Mouse (Mus musculus) bone marrow, adult 2 months (tissue): ENCODE data around the gene Sec24b.

ENCODE experiments used
- CTCF ChIP-seq: fragments of 200-500 bp; IDR thresholded peaks from 2 replicates; pipeline ENCODE4 v1.5.1; 2011; ENCODE audit warnings: low read length, control low read depth; ENCODE audit not compliant: control insufficient read depth, insufficient read depth
- POLR2A ChIP-seq: fragments of 200-500 bp; IDR thresholded peaks from 2 replicates; pipeline ENCODE4 v1.6.1; 2011; ENCODE audit warnings: low read depth, mild to moderate bottlenecking, control low read depth, low read length, borderline replicate concordance; ENCODE audit not compliant: control insufficient read depth

GRCm38 (mm10) chr3:129940780-129941179, 120.6 kb downstream of the Sec24b start:
- no peak for TF ChIP-seq CTCF
- TF ChIP-seq POLR2A: no peak
